Mouse (Mus musculus) heart, embryonic 16.5 days (tissue): ENCODE results near the gene Surf6. TPM values are rescaled to one million over a fixed set of nuclear protein-coding genes. Genes with fewer than 3 reads are reported as not detected.
"Not testable (repeated sequence)": the region's sequence is repeated elsewhere in the genome, so short reads cannot be mapped to it uniquely, and the experiment has no call there.

Source experiments
- ATAC-seq: fragments of 200-750 bp; cut with Nextera tagmentation; replicated peaks from 2 replicates; pipeline ENCODE4 v1.8.0; 2017; ENCODE audit warnings: moderate number of reproducible peaks; ENCODE audit not compliant: insufficient read depth, low FRiP score; ENCODE audit errors: extremely low read depth
- H3K27ac ChIP-seq: fragments of 300-500 bp; sonication (generic); 2 replicates; pipeline ENCODE4 v1.5.1; 2014; ENCODE audit warnings: mild to moderate bottlenecking, low read length, control low read depth, moderate library complexity
- H3K27me3 ChIP-seq: fragments of 300-500 bp; sonication (generic); 2 replicates; pipeline ENCODE4 v1.6.1; 2014; ENCODE audit warnings: low read length, mixed read lengths; ENCODE audit not compliant: control insufficient read depth, insufficient read depth
- H3K36me3 ChIP-seq: fragments of 300-500 bp; sonication (generic); 2 replicates; pipeline ENCODE4 v1.6.1; 2014; ENCODE audit not compliant: control insufficient read depth, insufficient read depth
- H3K4me1 ChIP-seq: fragments of 300-500 bp; sonication (generic); 2 replicates; pipeline ENCODE4 v1.6.1; 2014; ENCODE audit warnings: low read length, mixed read lengths; ENCODE audit not compliant: control insufficient read depth, insufficient read depth
- H3K4me2 ChIP-seq: fragments of 300-500 bp; sonication (generic); 2 replicates; pipeline ENCODE4 v1.6.1; 2014; ENCODE audit warnings: low read depth, mild to moderate bottlenecking, control low read depth, low read length
- H3K4me3 ChIP-seq: fragments of 300-500 bp; sonication (generic); 2 replicates; pipeline ENCODE4 v1.5.1; 2014; ENCODE audit warnings: mild to moderate bottlenecking, control low read depth, low read length
- H3K9ac ChIP-seq: fragments of 300-500 bp; sonication (generic); 2 replicates; pipeline ENCODE4 v1.6.1; 2014; ENCODE audit warnings: low read length, control low read depth
- H3K9me3 ChIP-seq: fragments of 300-500 bp; sonication (generic); replicated peaks from 2 replicates; pipeline ENCODE4 v1.6.1; 2016; ENCODE audit warnings: low read length; ENCODE audit not compliant: control insufficient read depth
- WGBS: fragments of 180-500 bp; shearing (Covaris S2); extraction: QIAGEN DNeasy Blood & Tissue Kit; methylation state at CpG from one replicate; pipeline ENCODE4 v1.1.7; 2014; 5-methylcytosine and 5-hydroxymethylcytosine counted together
- polyA plus RNA-seq: library from polyadenylated mRNA; unstranded; fragments of >200 nt; fragmentation: Nextera tagmentation; extraction: Ambion mirVana; gene quantifications from 2 replicates; pipeline ENCODE4 v1.2.1, GENCODE M21; 2015

Gene Surf6
- polyA plus RNA-seq, 1 experiment from 2014 or later = 16.0 TPM

- H3K4me2 ChIP-seq = no peak overlapping the region
- no peak overlapping the region for H3K4me3 ChIP-seq
- WGBS = 56% methylated on average over 4 of the region's 4 CpGs
- H3K36me3 ChIP-seq = peaks cover 19% of the 10 kb centered on the region
- no peak for ATAC-seq
- peaks cover 27% of the 10 kb centered on the region for H3K4me1 ChIP-seq
- H3K27ac ChIP-seq = no peak overlapping the region
- no peak overlapping the region for H3K9ac ChIP-seq
- no peaks in the 10 kb centered on the region for H3K27me3 ChIP-seq
- H3K9me3 ChIP-seq = no peaks in the 10 kb centered on the region
These were observed 4.4 kb upstream of the Surf6 start for GRCm38 (mm10) chr2:26907109-26907508.

GRCm38 (mm10) chr2:26906431-26906830 is 3.8 kb upstream of the Surf6 start:
- 96% methylated on average over 3 of the region's 3 CpGs for WGBS
- Histone ChIP-seq H3K4me2 (no peak overlapping the region), H3K9me3 (no peaks in the 10 kb centered on the region), H3K27ac (no peak overlapping the region), H3K27me3 (no peaks in the 10 kb centered on the region), H3K36me3 (peaks cover 18% of the 10 kb centered on the region), H3K4me1 (peaks cover 25% of the 10 kb centered on the region), H3K9ac (no peak overlapping the region), H3K4me3 (no peak overlapping the region)
- no peak for ATAC-seq

DNA sequence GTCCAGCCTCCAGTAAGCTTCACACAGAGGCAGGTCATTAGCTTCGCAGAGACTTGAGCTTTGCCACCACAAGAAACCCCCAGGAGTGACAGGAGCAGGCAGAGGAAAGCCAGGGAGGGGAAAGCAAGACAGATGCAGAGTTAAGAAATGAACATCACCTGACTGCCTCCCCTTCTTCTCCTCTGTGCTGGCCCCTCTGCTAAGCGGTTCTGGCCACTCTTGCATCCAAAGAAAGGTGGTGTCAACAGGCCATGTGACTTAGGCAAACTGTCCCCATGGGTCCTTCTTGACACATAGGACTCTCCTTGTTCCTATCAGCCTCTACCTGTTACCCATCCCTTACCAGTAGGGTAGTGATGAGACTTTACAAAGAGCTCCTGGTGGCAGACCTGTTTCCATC is 3.3 kb upstream of the Surf6 start:
- H3K4me2 ChIP-seq = no peak overlapping the region
- WGBS = 75% methylated on average over 2 of the region's 2 CpGs
- H3K27ac ChIP-seq = no peak overlapping the region
- no peak for ATAC-seq
- H3K9ac ChIP-seq = no peak overlapping the region
- H3K4me3 ChIP-seq = no peak overlapping the region
- peaks cover 18% of the 10 kb centered on the region for H3K36me3 ChIP-seq
- peaks cover 25% of the 10 kb centered on the region for H3K4me1 ChIP-seq
- H3K9me3 ChIP-seq = no peaks in the 10 kb centered on the region
- no peaks in the 10 kb centered on the region for H3K27me3 ChIP-seq

GRCm38 (mm10) chr2:26903311-26903710 is 632 bp upstream of the Surf6 start:
- Histone ChIP-seq H3K9me3 (no peaks in the 10 kb centered on the region), H3K27me3 (no peaks in the 10 kb centered on the region), H3K9ac (peak overlapping the region; percentile 74), H3K4me3 (peak overlapping the region; percentile 61), H3K36me3 (peaks cover 33% of the 10 kb centered on the region), H3K4me2 (peak overlapping the region; percentile 73), H3K27ac (peak overlapping the region; percentile 65), H3K4me1 (peaks cover 11% of the 10 kb centered on the region)
- 14% methylated on average over 7 of the region's 7 CpGs for WGBS
- ATAC-seq = no peak

DNA sequence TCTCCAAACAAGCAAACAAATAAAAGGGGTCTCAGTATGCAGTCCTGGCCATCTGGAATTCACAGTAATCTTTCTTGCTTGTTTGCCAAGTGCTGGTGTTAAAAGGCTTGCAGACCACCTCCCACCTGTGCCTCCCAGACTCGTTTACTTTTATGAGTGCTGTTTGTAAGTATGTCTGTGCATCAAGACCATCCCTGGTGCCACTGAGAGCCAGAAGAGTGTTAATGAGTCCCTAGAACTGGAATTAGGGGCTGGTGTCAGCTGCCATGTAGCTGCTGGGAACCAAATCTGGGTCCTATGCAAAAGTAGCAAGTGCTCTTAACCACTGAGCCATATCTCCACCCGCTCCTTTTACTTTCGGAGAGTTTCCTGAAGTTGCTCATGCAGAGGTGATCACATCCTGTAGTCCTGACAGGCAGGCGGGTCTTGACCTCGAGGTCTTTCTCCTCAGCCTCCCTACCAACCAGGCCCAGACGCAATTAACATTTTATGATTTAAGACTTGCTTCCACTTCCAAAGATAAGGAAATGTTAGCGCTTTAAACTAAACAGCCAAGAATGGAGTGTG is 762 bp downstream of the Surf6 start:
- peaks cover 29% of the 10 kb centered on the region for H3K36me3 ChIP-seq
- peak overlapping the region; percentile 61 for H3K4me3 ChIP-seq
- ATAC-seq = no peak
- H3K27ac ChIP-seq = peak overlapping the region; percentile 65; the same call in 1 of the 2 replicates
- no peaks in the 10 kb centered on the region for H3K27me3 ChIP-seq
- H3K9ac ChIP-seq = peak overlapping the region; percentile 74
- H3K4me1 ChIP-seq = peaks cover 11% of the 10 kb centered on the region
- H3K4me2 ChIP-seq = peak overlapping the region; percentile 73
- H3K9me3 ChIP-seq = no peaks in the 10 kb centered on the region
- WGBS = 9% methylated on average over 7 of the region's 7 CpGs

- 45% methylated on average over 1 of the region's 1 CpGs for WGBS
- H3K4me1 ChIP-seq = peaks cover 11% of the 10 kb centered on the region
- H3K36me3 ChIP-seq = peaks cover 30% of the 10 kb centered on the region
- no peaks in the 10 kb centered on the region for H3K27me3 ChIP-seq
- no peak overlapping the region for H3K4me3 ChIP-seq
- no peak for ATAC-seq
- no peak overlapping the region for H3K4me2 ChIP-seq
- H3K9ac ChIP-seq = no peak overlapping the region
- H3K27ac ChIP-seq = no peak overlapping the region
- no peaks in the 10 kb centered on the region for H3K9me3 ChIP-seq
These were observed 1.9 kb downstream of the Surf6 start for GRCm38 (mm10) chr2:26900731-26901130.

DNA sequence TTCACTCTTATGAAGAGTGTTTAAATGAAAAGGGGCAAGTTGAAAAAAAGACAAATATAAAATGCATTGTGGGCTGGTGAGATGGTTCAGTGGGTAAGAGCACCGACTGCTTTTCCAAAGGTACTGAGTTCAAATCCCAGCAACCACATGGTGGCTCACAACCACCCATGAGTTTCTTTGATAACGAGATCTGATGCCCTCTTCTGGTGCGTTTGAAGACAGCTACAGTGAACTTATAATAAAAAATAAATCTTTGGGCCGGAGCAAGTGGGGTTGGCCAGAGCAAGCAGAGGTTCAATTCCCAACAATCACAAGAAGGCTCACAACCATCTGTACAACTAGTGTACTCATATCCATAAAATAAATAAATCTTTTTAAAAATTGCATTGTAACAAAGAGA is 6.8 kb downstream of the Surf6 start:
- Histone ChIP-seq H3K4me3 (no peak overlapping the region), H3K9me3 (no peaks in the 10 kb centered on the region), H3K4me2 (no peak overlapping the region), H3K27me3 (no peaks in the 10 kb centered on the region), H3K4me1 (no peaks in the 10 kb centered on the region), H3K36me3 (peaks cover 57% of the 10 kb centered on the region), H3K27ac (no peak overlapping the region), H3K9ac (no peak overlapping the region)
- no peak for ATAC-seq
- 87% methylated on average over 4 of the region's 4 CpGs for WGBS

GRCm38 (mm10) chr2:26886170-26886569 is 16.5 kb downstream of the Surf6 start:
- H3K4me3 ChIP-seq, H3K27me3 ChIP-seq, H3K4me2 ChIP-seq, H3K9me3 ChIP-seq, H3K9ac ChIP-seq, H3K4me1 ChIP-seq, H3K27ac ChIP-seq, ATAC-seq: not testable (repeated sequence)
- H3K36me3 ChIP-seq = peaks cover 15% of the 10 kb centered on the region
- WGBS = 85% methylated on average over 4 of the region's 4 CpGs

DNA sequence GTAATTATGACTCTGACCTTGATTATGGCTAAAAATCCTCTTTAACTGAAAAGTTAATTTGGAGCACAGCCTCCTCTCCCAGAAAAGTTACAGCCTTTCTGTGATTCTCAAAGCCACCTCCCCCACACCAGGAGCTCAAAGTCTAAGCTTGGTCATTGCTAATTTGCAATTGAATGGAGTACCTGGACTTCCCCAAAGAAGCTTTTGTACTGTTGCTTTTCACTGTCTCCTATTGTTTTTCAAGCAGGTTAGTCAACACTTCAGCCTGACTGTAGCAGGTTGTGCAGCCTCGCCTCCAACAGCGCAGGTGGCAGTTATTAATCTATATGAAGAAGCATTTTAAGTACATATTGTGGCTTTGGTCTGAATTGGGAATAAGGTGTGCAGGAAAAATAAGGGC is 17.1 kb downstream of the Surf6 start:
- H3K27ac ChIP-seq, H3K4me1 ChIP-seq, H3K4me2 ChIP-seq, H3K9me3 ChIP-seq, H3K4me3 ChIP-seq, H3K9ac ChIP-seq, ATAC-seq, H3K27me3 ChIP-seq: not testable (repeated sequence)
- H3K36me3 ChIP-seq = peaks cover 13% of the 10 kb centered on the region
- 76% methylated on average over 2 of the region's 2 CpGs for WGBS
